Mouse (Mus musculus): ENCODE results near the gene Dgkz.
A peak's percentile ranks its signal among the peaks of the same experiment; 100 is the strongest.

Gene Dgkz

GRCm38 (mm10) chr2:91959544-91960410, 15.9 kb downstream of the Dgkz start:
- no peak for DNase-seq

- DNase-seq, result peak; percentile 82
Measured at GRCm38 (mm10) chr2:91958701-91959457, 16.8 kb downstream of the Dgkz start.

GRCm38 (mm10) chr2:91958049-91958448, 17.6 kb downstream of the Dgkz start:
- DNase-seq, result no peak

GRCm38 (mm10) chr2:91957096-91957495, 18.6 kb downstream of the Dgkz start:
- DNase-seq, result peak; percentile 60

- DNase-seq, result no peak
Measured at GRCm38 (mm10) chr2:91955875-91956274, 19.8 kb downstream of the Dgkz start.

- DNase-seq, result no peak
Measured at GRCm38 (mm10) chr2:91955121-91955591, 20.5 kb downstream of the Dgkz start.

- DNase-seq, result peak; percentile 88
Measured at GRCm38 (mm10) chr2:91953825-91954224, 21.8 kb downstream of the Dgkz start.

GRCm38 (mm10) chr2:91950275-91951085, 25.2 kb downstream of the Dgkz start:
- DNase-seq, result peak; percentile 78

GRCm38 (mm10) chr2:91949411-91950274, 26.0 kb downstream of the Dgkz start:
- DNase-seq, result peak; percentile 87

GRCm38 (mm10) chr2:91948792-91949241, 26.8 kb downstream of the Dgkz start:
- DNase-seq, result peak; percentile 59

- no peak for DNase-seq
Measured at GRCm38 (mm10) chr2:91948151-91948509, 27.5 kb downstream of the Dgkz start.

GRCm38 (mm10) chr2:91947397-91948150, 28.1 kb downstream of the Dgkz start:
- no peak for DNase-seq

GRCm38 (mm10) chr2:91946836-91947235, 28.8 kb downstream of the Dgkz start:
- DNase-seq, result peak; percentile 62

GRCm38 (mm10) chr2:91945483-91945882, 30.2 kb downstream of the Dgkz start, which contains the start of gene Gm9821:
TSS of gene Gm9821 (plus strand) at chr2:91945703.
- DNase-seq, result no peak

GRCm38 (mm10) chr2:91944170-91944950, 31.3 kb downstream of the Dgkz start:
- DNase-seq, result peak; percentile 88

GRCm38 (mm10) chr2:91942356-91942755, 33.3 kb downstream of the Dgkz start:
- DNase-seq, result no peak

GRCm38 (mm10) chr2:91939303-91939935, 36.2 kb downstream of the Dgkz start:
- no peak for DNase-seq

GRCm38 (mm10) chr2:91936154-91936553, 39.5 kb downstream of the Dgkz start:
- no peak for DNase-seq

- no peak for DNase-seq
Measured at GRCm38 (mm10) chr2:91934826-91935525, 40.7 kb downstream of the Dgkz start.

All from kidney, postnatal 10 days (tissue).